Mouse (Mus musculus) kidney, adult 2 months (tissue): Measurements from ENCODE around the gene Il12rb1.

ENCODE experiments used
- CTCF ChIP-seq: fragments of 200-500 bp; conservative IDR thresholded peaks from 2 replicates; pipeline ENCODE4 v1.5.1; 2011; ENCODE audit warnings: low read depth, mild to moderate bottlenecking, control low read depth, low read length, moderate library complexity, mixed read lengths; ENCODE audit not compliant: insufficient read depth, insufficient read length
- POLR2A ChIP-seq: fragments of 200-500 bp; IDR thresholded peaks from one replicate; pipeline ENCODE4 v1.6.1; 2011; ENCODE audit warnings: low read depth, low read length, control low read depth

GRCm38 (mm10) chr8:70787051-70787445, 21.2 kb upstream of the Il12rb1 start:
- TF ChIP-seq POLR2A = no peak
- no peak for TF ChIP-seq CTCF
